Mouse (Mus musculus) limb, embryonic 13.5 days (tissue): ENCODE data around the gene B9d1. TPM values are rescaled to one million over a fixed set of nuclear protein-coding genes. Genes with fewer than 3 reads are reported as not detected.

ENCODE experiments used
- ATAC-seq: fragments of 200-750 bp; cut with Nextera tagmentation; 2 replicates; pipeline ENCODE4 v1.8.0; 2017; ENCODE audit warnings: low read depth, moderate number of reproducible peaks, moderate TSS enrichment; ENCODE audit not compliant: low FRiP score
- H3K27ac ChIP-seq: fragments of 300-500 bp; sonication (generic); 2 replicates; pipeline ENCODE4 v1.5.1; 2015; ENCODE audit warnings: inconsistent platforms, mild to moderate bottlenecking, moderate library complexity
- H3K27me3 ChIP-seq: fragments of 300-500 bp; sonication (generic); 2 replicates; pipeline ENCODE4 v1.6.1; 2015; ENCODE audit warnings: mild to moderate bottlenecking, inconsistent platforms
- H3K36me3 ChIP-seq: fragments of 300-500 bp; sonication (generic); 2 replicates; pipeline ENCODE4 v1.6.1; 2015; ENCODE audit warnings: inconsistent platforms, mild to moderate bottlenecking, moderate library complexity
- H3K4me1 ChIP-seq: fragments of 300-500 bp; sonication (generic); 2 replicates; pipeline ENCODE4 v1.6.1; 2015; ENCODE audit warnings: inconsistent platforms
- H3K4me2 ChIP-seq: fragments of 300-500 bp; sonication (generic); replicated peaks from 2 replicates; pipeline ENCODE4 v1.6.1; 2015; ENCODE audit warnings: inconsistent platforms, mild to moderate bottlenecking, moderate library complexity
- H3K4me3 ChIP-seq: fragments of 300-500 bp; sonication (generic); 2 replicates; pipeline ENCODE4 v1.5.1; 2015; ENCODE audit warnings: moderate library complexity, mild to moderate bottlenecking, inconsistent platforms
- H3K9ac ChIP-seq: fragments of 300-500 bp; sonication (generic); 2 replicates; pipeline ENCODE4 v1.6.1; 2015; ENCODE audit warnings: mild to moderate bottlenecking, inconsistent platforms
- H3K9me3 ChIP-seq: fragments of 300-500 bp; sonication (generic); 2 replicates; pipeline ENCODE4 v1.6.1; 2016; ENCODE audit warnings: inconsistent platforms
- WGBS: fragments of 180-500 bp; shearing (Covaris S2); methylation state at CpG from one replicate; pipeline ENCODE4 v1.1.7; 2015; 5-methylcytosine and 5-hydroxymethylcytosine counted together
- polyA plus RNA-seq: library from polyadenylated mRNA; unstranded; fragments of >200 nt; fragmentation: Nextera tagmentation; extraction: Ambion mirVana; gene quantifications from 2 replicates; pipeline ENCODE4 v1.2.1, GENCODE M21; 2015

Gene B9d1
- polyA plus RNA-seq, 1 experiment from 2014 or later = 31.9 TPM

GRCm38 (mm10) chr11:61553015-61553754, 48.2 kb downstream of the B9d1 start:
- 85% methylated on average over 3 of the region's 3 CpGs for WGBS
- Histone ChIP-seq H3K4me2 (no peak overlapping the region), H3K9me3 (no peaks in the 10 kb centered on the region), H3K4me1 (no peaks in the 10 kb centered on the region), H3K9ac (no peak overlapping the region), H3K27ac (no peak overlapping the region), H3K27me3 (no peaks in the 10 kb centered on the region), H3K4me3 (no peak overlapping the region), H3K36me3 (peaks cover 5% of the 10 kb centered on the region; the same call in 1 of the 2 replicates)
- ATAC-seq = no peak

- H3K9me3 ChIP-seq = no peaks in the 10 kb centered on the region
- no peak overlapping the region for H3K4me2 ChIP-seq
- H3K4me3 ChIP-seq = no peak overlapping the region
- no peaks in the 10 kb centered on the region for H3K27me3 ChIP-seq
- H3K9ac ChIP-seq = no peak overlapping the region
- WGBS = 90% methylated on average over 5 of the region's 5 CpGs
- no peak for ATAC-seq
- H3K36me3 ChIP-seq = peaks cover 10% of the 10 kb centered on the region; the same call in 1 of the 2 replicates
- H3K4me1 ChIP-seq = peaks cover 18% of the 10 kb centered on the region
- no peak overlapping the region for H3K27ac ChIP-seq
Observed at GRCm38 (mm10) chr11:61559572-61559971, 54.6 kb downstream of the B9d1 start.

GRCm38 (mm10) chr11:61562421-61562820, 57.5 kb downstream of the B9d1 start:
- no peak overlapping the region for H3K9ac ChIP-seq
- H3K9me3 ChIP-seq = no peaks in the 10 kb centered on the region
- H3K4me1 ChIP-seq = peaks cover 25% of the 10 kb centered on the region
- H3K4me3 ChIP-seq = no peak overlapping the region
- no peak for ATAC-seq
- H3K36me3 ChIP-seq = 0 out of 2 replicates have a peak, but pooled peaks cover 5% of the 10 kb centered on the region
- no peaks in the 10 kb centered on the region for H3K27me3 ChIP-seq
- no peak overlapping the region for H3K4me2 ChIP-seq
- WGBS = 71% methylated on average over 5 of the region's 5 CpGs
- H3K27ac ChIP-seq = no peak overlapping the region

Other genes with a start within 250 kb of the B9d1 start
- 23.7 and 26.7 TPM in 2 replicates for gene Aldh3a2, start 237.7 kb upstream of the B9d1 start, polyA plus RNA-seq
- gene Slc47a2, start 162.3 kb upstream of the B9d1 start, polyA plus RNA-seq = 0.06 TPM in 1 of 2 replicates, not detected in the other
- gene Slc47a1, start 126.8 kb upstream of the B9d1 start, polyA plus RNA-seq = 0.36 and 0.50 TPM in 2 replicates
- gene Rnf112, start 51.0 kb upstream of the B9d1 start, polyA plus RNA-seq = 0.60 and 0.61 TPM in 2 replicates
- 319 TPM in 2 replicates for gene Mfap4, start 19.7 kb upstream of the B9d1 start, polyA plus RNA-seq
- 87.3 and 87.8 TPM in 2 replicates for gene Mapk7, start 10.7 kb upstream of the B9d1 start, polyA plus RNA-seq
- gene Epn2, start 74.5 kb downstream of the B9d1 start, polyA plus RNA-seq = 30.0 and 32.1 TPM in 2 replicates
- 6.8 and 7.0 TPM in 2 replicates for gene Grap, start 148.1 kb downstream of the B9d1 start, polyA plus RNA-seq
- 2.2 and 2.3 TPM in 2 replicates for gene Fam83g, start 178.9 kb downstream of the B9d1 start, polyA plus RNA-seq
- gene Slc5a10, start 215.7 kb downstream of the B9d1 start, polyA plus RNA-seq = 0.08 TPM in 1 of 2 replicates, not detected in the other